Mouse (Mus musculus) small intestine, adult 2 months (tissue): ENCODE data around the gene Zdhhc5. TPM values are rescaled to one million over a fixed set of nuclear protein-coding genes. Genes with fewer than 3 reads are reported as not detected.

Experiments
- H3K27ac ChIP-seq: fragments of 200-500 bp; 2 replicates; pipeline ENCODE4 v1.5.1; 2012; ENCODE audit warnings: low read depth, low read length, control low read depth, inconsistent platforms; ENCODE audit not compliant: insufficient read depth
- H3K27me3 ChIP-seq: fragments of 200-500 bp; 2 replicates; pipeline ENCODE4 v1.6.1; 2012; ENCODE audit warnings: mild to moderate bottlenecking, moderate library complexity, low read length, inconsistent platforms; ENCODE audit not compliant: control insufficient read depth, insufficient read depth
- H3K36me3 ChIP-seq: fragments of 200-500 bp; 2 replicates; pipeline ENCODE4 v1.6.1; 2012; ENCODE audit warnings: mild to moderate bottlenecking, low read length, control low read depth, inconsistent platforms; ENCODE audit not compliant: control insufficient read depth, insufficient read depth
- H3K4me1 ChIP-seq: fragments of 200-500 bp; 2 replicates; pipeline ENCODE4 v1.6.1; 2012; ENCODE audit warnings: low read length, inconsistent platforms, mixed read lengths; ENCODE audit not compliant: control insufficient read depth, insufficient read depth, insufficient read length
- H3K4me3 ChIP-seq: fragments of 200-500 bp; 2 replicates; pipeline ENCODE4 v1.5.1; 2012; ENCODE audit warnings: low read depth, mild to moderate bottlenecking, control low read depth, inconsistent platforms, low read length, moderate library complexity
- CTCF ChIP-seq: fragments of 200-500 bp; IDR thresholded peaks from 2 replicates; pipeline ENCODE4 v1.5.1; 2012; ENCODE audit warnings: low read depth, mild to moderate bottlenecking, control low read depth, inconsistent platforms, low read length, moderate library complexity, mixed read lengths; ENCODE audit not compliant: insufficient replicate concordance, insufficient read length; ENCODE audit errors: extremely low read depth
- POLR2A ChIP-seq: fragments of 200-500 bp; IDR thresholded peaks from 2 replicates; pipeline ENCODE4 v1.6.1; 2012; ENCODE audit warnings: low read depth, mild to moderate bottlenecking, control low read depth, inconsistent platforms, low read length, moderate library complexity
- WGBS: fragments of 180-500 bp; shearing (Covaris S2); methylation state at CpG from one replicate; pipeline ENCODE4 v1.1.7; 2018; 5-methylcytosine and 5-hydroxymethylcytosine counted together
- polyA plus RNA-seq: library from polyadenylated mRNA; depleted of rRNA; stranded (reverse); fragments of >200 nt; gene quantifications from 2 replicates; pipeline ENCODE4 v1.2.3, GENCODE M21; 2012

The Zdhhc5 gene
- polyA plus RNA-seq, 1 experiment = 46.1 TPM

DNA sequence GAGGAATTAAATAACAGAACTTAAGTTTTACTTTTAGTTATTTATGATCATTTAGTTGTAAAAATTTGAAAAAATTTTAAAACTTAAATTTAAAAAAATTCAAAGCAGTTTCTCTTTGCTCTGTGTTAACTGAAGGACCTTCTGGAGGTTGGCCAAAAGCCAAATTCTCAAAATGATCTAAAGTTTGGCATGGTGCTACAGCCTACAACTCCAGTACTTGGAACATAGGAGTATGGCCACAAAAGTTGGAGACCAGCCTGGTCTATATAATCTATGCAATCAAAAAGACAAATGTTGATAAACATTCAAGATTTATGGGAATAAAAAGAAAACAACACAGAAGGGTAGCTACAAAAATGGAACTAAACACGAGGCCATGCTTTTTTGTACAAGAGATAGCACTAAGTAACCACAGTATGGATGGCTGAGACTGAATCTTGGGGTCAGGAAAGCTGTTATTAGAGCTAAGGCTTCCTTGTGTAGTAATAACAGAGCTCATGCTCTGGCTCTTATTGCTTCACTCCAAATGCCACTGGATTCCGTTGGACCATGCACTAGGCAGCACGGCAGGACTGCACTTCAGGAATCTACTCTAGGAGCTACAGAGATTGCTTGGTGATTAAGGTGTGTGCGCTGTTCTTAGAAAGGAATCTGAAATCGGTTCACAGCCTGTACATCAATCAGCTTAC lies 19.8 kb downstream of the Zdhhc5 start:
- Histone ChIP-seq H3K27me3 (no peaks in the 10 kb centered on the region), H3K4me1 (no peaks in the 10 kb centered on the region), H3K4me3 (no peak overlapping the region), H3K36me3 (peaks cover 58% of the 10 kb centered on the region), H3K27ac (no peak overlapping the region)
- WGBS = 82% methylated on average over 5 of the region's 5 CpGs
- no peak for TF ChIP-seq CTCF
- no peak for TF ChIP-seq POLR2A

DNA sequence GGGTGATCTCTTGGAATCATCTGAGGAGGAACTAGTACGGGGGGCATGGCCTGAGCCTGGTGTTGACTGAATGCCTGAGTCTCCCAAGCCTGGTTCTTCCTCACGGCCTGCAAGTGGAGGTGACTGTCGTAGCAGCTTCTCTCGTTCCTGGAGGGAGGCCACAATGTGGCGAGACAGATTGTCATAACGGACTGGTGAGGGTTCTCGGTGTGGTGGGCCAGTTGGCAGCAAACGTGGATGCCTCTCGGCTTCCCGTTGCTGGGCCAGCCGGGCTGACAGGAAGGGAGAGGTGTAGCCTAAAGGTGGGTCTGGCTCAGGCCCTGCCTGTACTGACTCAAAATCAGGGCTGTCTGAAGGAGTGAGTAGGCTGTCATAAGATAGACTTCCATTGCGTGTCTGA lies 24.9 kb downstream of the Zdhhc5 start:
- Histone ChIP-seq H3K27me3 (no peaks in the 10 kb centered on the region), H3K36me3 (peaks cover 72% of the 10 kb centered on the region), H3K4me1 (no peaks in the 10 kb centered on the region), H3K27ac (no peak overlapping the region), H3K4me3 (no peak overlapping the region)
- 89% methylated on average over 12 of the region's 12 CpGs for WGBS
- no peak for TF ChIP-seq CTCF
- no peak for TF ChIP-seq POLR2A

DNA sequence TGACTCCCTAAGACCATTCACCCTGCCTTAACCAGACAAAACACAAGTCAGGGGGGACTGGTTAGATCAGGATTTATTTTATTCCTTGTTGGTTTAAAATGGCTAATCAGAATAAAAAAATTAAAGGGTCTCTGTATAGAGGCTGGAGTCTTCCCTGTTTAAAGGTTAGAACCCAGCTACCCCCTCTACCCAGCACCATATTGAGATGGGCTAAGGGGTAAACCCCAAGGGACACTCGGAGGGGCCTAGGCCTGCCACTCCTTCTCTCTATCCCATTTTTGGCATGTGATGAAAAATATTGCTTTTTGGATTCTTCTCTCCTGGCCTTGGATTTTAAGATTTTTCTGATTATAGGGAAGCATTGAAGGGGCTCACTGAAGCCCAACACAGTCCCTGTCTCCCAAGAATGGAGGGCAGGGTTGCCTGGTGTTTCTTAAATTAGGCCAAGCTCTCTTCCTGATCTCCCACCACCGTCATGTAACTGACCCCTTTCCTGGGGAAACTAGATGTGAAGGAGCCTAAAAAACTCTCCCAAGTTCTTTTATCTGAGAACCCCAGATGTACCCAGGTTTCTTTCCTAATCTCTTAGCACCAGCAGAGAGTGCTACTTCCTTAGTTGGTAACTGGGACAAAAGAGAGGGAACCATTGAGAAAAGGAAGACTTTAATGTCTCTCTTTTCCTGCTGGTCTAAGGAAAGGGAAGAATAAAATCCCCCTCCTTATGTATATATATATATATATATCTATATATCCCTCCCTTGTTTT lies 26.7 kb downstream of the Zdhhc5 start:
- H3K27me3 ChIP-seq = no peaks in the 10 kb centered on the region
- H3K27ac ChIP-seq = no peak overlapping the region
- no peaks in the 10 kb centered on the region for H3K4me1 ChIP-seq
- TF ChIP-seq CTCF (no peak), POLR2A (no peak)
- WGBS = 79% methylated on average over 2 of the region's 2 CpGs
- peaks cover 61% of the 10 kb centered on the region for H3K36me3 ChIP-seq
- H3K4me3 ChIP-seq = no peak overlapping the region

DNA sequence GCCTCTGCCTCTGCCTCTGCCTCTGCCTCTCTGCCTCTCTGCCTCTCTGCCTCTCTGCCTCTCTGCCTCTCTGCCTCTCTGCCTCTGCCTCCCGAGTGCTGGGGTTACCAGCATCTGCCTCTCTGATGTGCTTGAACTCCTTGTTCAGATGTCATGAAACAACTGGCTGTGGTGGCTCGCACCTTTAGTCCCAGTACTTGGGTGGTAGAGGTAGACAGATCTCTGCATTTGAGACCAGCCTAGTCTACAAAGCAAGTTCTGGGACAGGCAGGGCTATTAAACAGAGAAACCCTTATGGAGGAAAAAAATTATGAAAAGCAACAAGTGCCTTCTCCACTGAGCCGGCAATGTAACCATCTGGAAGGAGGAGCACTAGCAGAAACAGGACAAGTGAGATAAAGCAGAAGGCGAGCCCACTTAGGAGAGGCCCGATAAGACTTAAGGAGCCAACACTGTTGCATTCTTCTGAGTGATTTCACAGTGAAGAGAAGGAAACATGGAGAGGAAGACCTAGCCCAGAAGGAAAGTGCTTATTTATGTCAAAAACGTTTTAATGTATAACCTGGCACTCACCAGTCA lies 32.3 kb downstream of the Zdhhc5 start:
- WGBS = 42% methylated on average over 6 of the region's 6 CpGs
- peaks cover 23% of the 10 kb centered on the region for H3K36me3 ChIP-seq
- no peaks in the 10 kb centered on the region for H3K4me1 ChIP-seq
- H3K27me3 ChIP-seq = no peaks in the 10 kb centered on the region
- H3K27ac ChIP-seq = no peak overlapping the region
- no peak overlapping the region for H3K4me3 ChIP-seq
- no peak for TF ChIP-seq POLR2A
- no peak for TF ChIP-seq CTCF

DNA sequence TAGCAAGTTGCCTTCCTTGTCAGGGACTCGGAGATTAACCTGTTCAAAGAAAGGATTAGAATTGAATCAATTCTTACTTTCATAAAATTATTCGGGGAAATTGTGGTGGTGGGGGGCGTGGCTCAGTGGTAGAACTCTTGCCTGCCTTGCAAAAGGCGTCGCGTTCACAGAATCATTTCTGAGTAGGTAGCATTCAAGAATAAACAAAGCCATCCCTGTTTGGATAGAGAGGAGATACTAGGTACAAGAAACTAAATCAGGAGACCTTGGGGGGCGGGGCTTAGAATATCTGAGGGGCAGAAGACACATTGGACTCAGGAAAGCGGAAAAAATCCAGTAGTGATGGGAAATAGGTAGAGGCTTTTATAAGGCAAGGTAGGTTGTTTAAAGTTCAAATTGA lies 36.0 kb downstream of the Zdhhc5 start, which contains the start of gene Tmx2:
Gene Tmx2, minus strand, starts transcription at position 125 of the 400 bp plus-strand sequence.
- no peaks in the 10 kb centered on the region for H3K4me1 ChIP-seq
- TF ChIP-seq POLR2A = no peak
- no peak for TF ChIP-seq CTCF
- H3K27me3 ChIP-seq = no peaks in the 10 kb centered on the region
- H3K4me3 ChIP-seq = peak within 1 kb of the TSS; percentile 76
- H3K36me3 ChIP-seq = peaks cover 18% of the 10 kb centered on the region
- H3K27ac ChIP-seq = no peak within 1 kb of the TSS
- 10% methylated on average over 8 of the region's 8 CpGs for WGBS

DNA sequence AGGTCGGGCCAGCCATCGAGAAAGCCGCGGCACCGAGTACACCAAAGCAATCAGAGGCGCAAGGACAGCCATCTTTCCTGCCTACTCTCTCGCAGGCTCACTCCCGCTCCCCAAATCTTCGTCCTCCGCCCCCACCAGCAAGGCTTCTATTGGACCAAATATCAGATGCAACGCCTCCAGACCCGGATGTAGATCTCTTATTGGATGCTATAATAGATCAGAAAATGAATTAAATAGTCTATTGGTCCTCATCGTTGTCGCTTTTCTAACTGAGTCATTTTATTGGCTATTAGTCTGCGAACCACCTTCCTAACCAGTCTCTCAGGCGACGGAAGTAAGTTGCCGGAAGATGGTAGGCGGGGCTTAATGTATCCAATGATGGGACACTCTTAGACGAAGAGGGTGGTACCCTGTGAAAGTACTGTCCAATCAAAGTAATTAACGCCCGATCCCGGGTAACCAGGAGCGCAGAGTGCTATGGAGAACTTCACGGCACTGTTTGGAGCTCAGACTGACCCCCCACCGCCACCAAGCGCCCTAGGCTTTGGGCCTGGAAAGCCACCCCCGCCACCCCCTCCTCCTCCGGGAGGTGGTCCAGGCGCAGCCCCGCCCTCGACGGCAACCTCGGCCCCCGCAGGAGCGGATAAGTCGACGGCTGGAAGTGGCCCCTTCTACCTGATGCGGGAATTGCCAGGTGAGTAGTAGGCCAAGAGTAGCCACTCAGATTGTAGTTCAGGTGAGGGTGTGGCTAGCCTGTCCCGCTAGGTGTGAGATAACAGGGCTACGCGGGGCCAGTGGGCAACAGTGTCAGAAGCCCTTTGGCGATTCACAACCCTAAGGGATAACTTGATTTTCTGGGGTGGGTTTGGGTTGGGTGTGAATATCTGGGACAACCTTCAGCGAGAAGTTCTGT lies 36.8 kb downstream of the Zdhhc5 start, which contains the start of the genes Gm28635 and Med19:
Gene Gm28635, minus strand, starts transcription at position 74 of the 913 bp plus-strand sequence.
Gene Med19, plus strand, starts transcription at position 435 of the 913 bp plus-strand sequence.
- TF ChIP-seq CTCF = no peak
- peak; percentile 49; the same call in 1 of the 2 replicates for TF ChIP-seq POLR2A
- no peaks in the 10 kb centered on the region for H3K27me3 ChIP-seq
- H3K4me3 ChIP-seq = peak within 1 kb of the TSS; percentile 76
- H3K4me1 ChIP-seq = no peaks in the 10 kb centered on the region
- peaks cover 21% of the 10 kb centered on the region for H3K36me3 ChIP-seq
- H3K27ac ChIP-seq = peak within 1 kb of the TSS; percentile 58
- under 1% methylated on average over 44 of the region's 44 CpGs for WGBS
